Mouse (Mus musculus): Measurements from ENCODE around the gene Cox6a1. TPM values are rescaled to one million over a fixed set of nuclear protein-coding genes. Genes with fewer than 3 reads are reported as not detected.

The Cox6a1 gene
- 1,163 and 1,602 TPM in 2 replicates for polyA plus RNA-seq (2015; fragmentation: Nextera tagmentation; extraction: Ambion mirVana)

GRCm38 (mm10) chr5:115348546-115349224 lies at the start of gene Cox6a1:
Cox6a1 (minus strand) TSS chr5:115348981.

DNA sequence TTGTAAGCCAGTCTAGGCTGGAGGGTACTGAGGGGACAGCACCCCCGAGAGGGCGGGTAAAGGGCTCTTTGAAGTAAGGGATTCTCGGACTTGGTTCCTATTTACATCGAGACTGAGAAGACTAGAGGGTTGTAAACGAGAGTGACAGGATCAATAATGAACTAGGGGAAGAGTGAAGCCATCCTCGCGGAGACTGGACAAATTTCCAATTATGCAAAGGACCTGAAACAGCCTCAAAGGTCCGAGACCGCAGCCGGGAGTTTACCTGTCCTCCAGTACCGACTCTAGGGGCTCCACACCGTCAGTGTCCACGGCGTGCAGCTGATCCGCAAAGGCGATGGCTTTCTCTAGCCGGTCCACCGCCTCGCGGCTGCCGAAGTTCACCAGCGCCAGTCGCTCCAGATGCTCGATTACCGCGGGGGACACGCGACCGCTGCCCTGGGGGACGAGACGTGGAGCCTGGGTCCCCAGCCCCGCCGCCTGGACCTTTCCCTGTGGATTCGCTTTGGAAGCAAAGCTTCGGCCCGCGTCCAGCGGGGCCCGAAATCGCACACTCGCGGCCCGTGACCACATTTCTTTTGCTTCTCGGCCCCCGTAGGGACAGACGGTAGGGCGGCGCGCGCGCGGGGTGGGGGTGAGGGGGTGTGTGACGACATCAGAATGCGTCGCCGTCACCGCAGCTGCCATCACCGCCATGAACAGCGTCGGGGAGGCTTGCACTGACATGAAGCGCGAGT lies 8.0 kb downstream of the Cox6a1 start, which contains the start of the genes Gatc and Triap1:
Gene Gatc (minus strand): TSS at position 602 of the 737 bp plus-strand sequence.
Gene Triap1 (plus strand): TSS at position 649 of the 737 bp plus-strand sequence.

GRCm38 (mm10) chr5:115326875-115327609 lies 21.7 kb downstream of the Cox6a1 start, which contains the start of gene Srsf9:
Srsf9 (plus strand) TSS chr5:115327177.

GRCm38 (mm10) chr5:115300792-115301614 lies 47.8 kb downstream of the Cox6a1 start, which contains the start of gene Dynll1:
Dynll1 (minus strand) TSS chr5:115300999.

Other genes with a start within 250 kb of the Cox6a1 start
- gene Acads, start 229.6 kb downstream of the Cox6a1 start, polyA plus RNA-seq (2015; fragmentation: Nextera tagmentation; extraction: Ambion mirVana), result 108 and 204 TPM in 2 replicates
- gene Unc119b, start 214.0 kb downstream of the Cox6a1 start, polyA plus RNA-seq (2015; fragmentation: Nextera tagmentation; extraction: Ambion mirVana), result 19.7 and 22.9 TPM in 2 replicates
- gene Mlec, start 190.8 kb downstream of the Cox6a1 start, polyA plus RNA-seq (2015; fragmentation: Nextera tagmentation; extraction: Ambion mirVana), result 44.5 and 51.0 TPM in 2 replicates
- gene Cabp1, start 154.6 kb downstream of the Cox6a1 start, polyA plus RNA-seq (2015; fragmentation: Nextera tagmentation; extraction: Ambion mirVana), result 1.2 and 2.4 TPM in 2 replicates
- 122 and 162 TPM in 2 replicates for gene Pop5, start 113.1 kb downstream of the Cox6a1 start, polyA plus RNA-seq (2015; fragmentation: Nextera tagmentation; extraction: Ambion mirVana)
- gene Rnf10, start 76.1 kb downstream of the Cox6a1 start, polyA plus RNA-seq (2015; fragmentation: Nextera tagmentation; extraction: Ambion mirVana), result 98.7 and 129 TPM in 2 replicates
- 28.4 and 38.6 TPM in 2 replicates for gene Coq5, start 69.3 kb downstream of the Cox6a1 start, polyA plus RNA-seq (2015; fragmentation: Nextera tagmentation; extraction: Ambion mirVana)
- gene Dynll1, start 48.0 kb downstream of the Cox6a1 start, polyA plus RNA-seq (2015; fragmentation: Nextera tagmentation; extraction: Ambion mirVana), result 875 and 948 TPM in 2 replicates
- 101 and 175 TPM in 2 replicates for gene Srsf9, start 21.8 kb downstream of the Cox6a1 start, polyA plus RNA-seq (2015; fragmentation: Nextera tagmentation; extraction: Ambion mirVana)
- 24.1 and 24.3 TPM in 2 replicates for gene Gatc, start 7.8 kb downstream of the Cox6a1 start, polyA plus RNA-seq (2015; fragmentation: Nextera tagmentation; extraction: Ambion mirVana)
- gene Triap1, start 7.8 kb downstream of the Cox6a1 start, polyA plus RNA-seq (2015; fragmentation: Nextera tagmentation; extraction: Ambion mirVana), result 79.9 and 81.5 TPM in 2 replicates
- 7.9 and 8.3 TPM in 2 replicates for gene Msi1, start 80.6 kb upstream of the Cox6a1 start, polyA plus RNA-seq (2015; fragmentation: Nextera tagmentation; extraction: Ambion mirVana)
- gene Pla2g1b, start 117.3 kb upstream of the Cox6a1 start, polyA plus RNA-seq (2015; fragmentation: Nextera tagmentation; extraction: Ambion mirVana), result 1.2 and 1.7 TPM in 2 replicates
- gene Sirt4, start 135.7 kb upstream of the Cox6a1 start, polyA plus RNA-seq (2015; fragmentation: Nextera tagmentation; extraction: Ambion mirVana), result 20.8 and 33.9 TPM in 2 replicates
- gene Pxn, start 157.7 kb upstream of the Cox6a1 start, polyA plus RNA-seq (2015; fragmentation: Nextera tagmentation; extraction: Ambion mirVana), result 21.9 and 26.2 TPM in 2 replicates
- 991 and 1,032 TPM in 2 replicates for gene Rplp0, start 210.5 kb upstream of the Cox6a1 start, polyA plus RNA-seq (2015; fragmentation: Nextera tagmentation; extraction: Ambion mirVana)
- 12.0 and 17.6 TPM in 2 replicates for gene Gcn1l1, start 216.3 kb upstream of the Cox6a1 start, polyA plus RNA-seq (2015; fragmentation: Nextera tagmentation; extraction: Ambion mirVana)

Measured in adrenal gland, postnatal 0 days (tissue).